13 mouse cellular contexts compared by ENCODE assay signal in the genomic region with DNA sequence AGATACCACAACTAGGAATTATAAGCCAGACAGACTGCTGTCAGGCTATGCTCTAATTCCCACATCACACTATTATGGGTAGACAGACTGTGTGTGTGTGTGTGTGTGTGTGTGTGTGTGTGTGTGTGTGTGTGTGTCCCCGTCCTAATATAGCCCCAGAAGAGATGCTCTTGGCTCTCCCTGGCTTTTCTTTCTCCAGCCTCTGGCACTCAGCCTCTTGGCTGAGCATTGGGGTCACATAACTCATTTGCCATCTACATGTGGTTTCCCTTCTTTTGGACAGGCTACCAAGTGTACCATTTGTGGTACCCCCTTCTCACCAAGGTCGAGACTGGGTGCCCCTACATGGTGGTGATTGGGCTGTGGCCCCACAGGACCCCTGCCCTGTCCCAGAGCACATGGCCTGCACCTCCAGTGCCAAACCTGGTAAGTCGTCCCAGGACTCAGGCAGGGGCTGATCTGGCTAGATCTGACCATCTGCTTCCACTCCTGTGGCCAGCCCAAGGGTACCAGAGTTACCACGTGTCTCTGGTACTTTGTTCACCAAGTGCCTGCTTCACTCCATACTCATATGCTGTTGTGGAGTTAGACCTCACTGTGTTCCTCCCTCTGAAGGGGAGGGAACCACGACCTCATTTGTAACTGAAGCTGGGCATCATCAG. TPM values are rescaled to one million over a fixed set of nuclear protein-coding genes. Genes with fewer than 3 reads are reported as not detected.
"Had no signal": no experiment of that assay in that cellular context is flagged by ENCODE, and none has a peak within 500 bp of the region (broad histone marks: within the 10 kb centered on the region; RNA-seq: fewer than 3 reads in every experiment).

No protein-coding gene starts in this region.

- H3K4me3 ChIP-seq: kidney, embryonic 15.5 days; limb, embryonic 15.5 days; liver, embryonic 12.5 days; midbrain, embryonic 13.5 days; myocyte; neural tube, embryonic 15.5 days had no signal

- ATAC-seq: liver, embryonic 12.5 days; midbrain, embryonic 13.5 days had no signal

- H3K4me1 ChIP-seq: liver, embryonic 12.5 days had no signal

- H3K9me3 ChIP-seq: kidney, embryonic 15.5 days; limb, embryonic 15.5 days; liver, embryonic 12.5 days; midbrain, embryonic 13.5 days; neural tube, embryonic 15.5 days had no signal

- DNase-seq: kidney, postnatal 14 days; lung, embryonic 14.5 days; lung, postnatal 14 days; right cerebral cortex, adult 18-20 months; right cerebral cortex, postnatal 25 days; thymus, adult 18-20 months; thymus, postnatal 36 days had no signal

- H3K36me3 ChIP-seq: kidney, embryonic 15.5 days; limb, embryonic 15.5 days; liver, embryonic 12.5 days; midbrain, embryonic 13.5 days; neural tube, embryonic 15.5 days had no signal

- H3K4me2 ChIP-seq: kidney, embryonic 15.5 days; limb, embryonic 15.5 days; liver, embryonic 12.5 days; lung, embryonic 14.5 days; midbrain, embryonic 13.5 days; neural tube, embryonic 15.5 days had no signal

- H3K9ac ChIP-seq: kidney, embryonic 15.5 days; limb, embryonic 15.5 days; liver, embryonic 12.5 days; lung, embryonic 14.5 days; midbrain, embryonic 13.5 days; neural tube, embryonic 15.5 days had no signal

- H3K27ac ChIP-seq: kidney, embryonic 15.5 days; limb, embryonic 15.5 days; liver, embryonic 12.5 days; midbrain, embryonic 13.5 days; neural tube, embryonic 15.5 days had no signal

RNA-seq across cellular contexts. Expression of a gene that starts 2.2 kb away (rescaled TPM):
- polyA plus RNA-seq: myocyte had no signal
